Mouse (Mus musculus) cortical plate, adult 2 months (tissue): ENCODE measurements at regions not wholly inside any gene's neighbourhood (a gene's known extent, or its start where the extent isn't known, plus 50 kb on each side); places are given as distances from the start of the nearest gene placed in this dataset.

ENCODE experiments used
- CTCF ChIP-seq: fragments of 200-500 bp; IDR thresholded peaks from 2 replicates; pipeline ENCODE4 v1.5.1; 2011; ENCODE audit warnings: mild to moderate bottlenecking, control low read depth, low read length; ENCODE audit not compliant: insufficient read depth; ENCODE audit errors: extremely low read depth
- POLR2A ChIP-seq: fragments of 200-500 bp; IDR thresholded peaks from 2 replicates; pipeline ENCODE4 v1.6.1; 2011; ENCODE audit warnings: mild to moderate bottlenecking, low read length, control low read depth; ENCODE audit not compliant: insufficient read depth; ENCODE audit errors: extremely low read depth

DNA sequence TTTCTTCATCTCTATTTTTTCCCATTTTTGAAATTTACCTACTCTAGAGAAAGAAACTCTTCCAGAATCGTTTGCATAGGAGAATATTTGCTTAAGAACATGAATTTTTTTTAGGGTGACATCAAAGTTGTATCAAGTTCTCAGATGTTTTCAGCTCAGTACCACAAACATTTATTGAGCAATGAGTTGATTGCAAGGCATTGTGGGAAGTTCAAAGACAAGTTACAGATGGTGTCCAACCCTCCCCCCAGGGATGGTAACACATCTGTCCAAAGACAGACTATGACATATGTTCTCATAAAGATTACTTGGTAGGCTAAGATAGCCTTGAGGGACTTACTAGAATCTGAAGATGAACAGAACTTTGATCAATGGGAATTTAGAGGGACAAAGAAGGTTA lies 224.3 kb upstream of the Jmjd1c start:
- TF ChIP-seq CTCF (no peak), POLR2A (no peak)
